Mouse (Mus musculus): ENCODE results near the gene Trio.

GRCm38 (mm10) chr15:28071601-28072000, 46.0 kb upstream of the Trio start:
- TF ChIP-seq GATA1 (IDR thresholded peaks at IDR 0.05; ENCODE audit: low read length) = no peak
- TF ChIP-seq TAL1 (IDR thresholded peaks at IDR 0.05; ENCODE audit: low read length) = no peak
